Mouse (Mus musculus): ENCODE data around the gene Usp1. TPM values are rescaled to one million over a fixed set of nuclear protein-coding genes. Genes with fewer than 3 reads are reported as not detected.

Usp1 gene
- 10 to 100 TPM; 39.2 to 41.0 TPM for total RNA-seq (2023)

GRCm38 (mm10) chr4:98923568-98924070 is at the start of gene Usp1:
TSS of gene Usp1 (plus strand) at chr4:98923810.

Other genes with a start within 250 kb of the Usp1 start
- gene L1td1, start 197.1 kb upstream of the Usp1 start, total RNA-seq (2023) = not detected
- gene Kank4, start 106.3 kb upstream of the Usp1 start, total RNA-seq (2023) = not detected
- gene I0C0044D17Rik, start 100.0 kb upstream of the Usp1 start, total RNA-seq (2023) = not detected
- gene Angptl3, start 107.1 kb downstream of the Usp1 start, total RNA-seq (2023) = 1 to 10 TPM; 1.0 to 1.1 TPM
- gene Dock7, start 197.1 kb downstream of the Usp1 start, total RNA-seq (2023) = 10 to 100 TPM; 30.9 to 36.0 TPM

Measured in monocyte, adult 59 days (primary cell).